Mouse (Mus musculus): ENCODE measurements around the gene 4930512M02Rik. TPM values are rescaled to one million over a fixed set of nuclear protein-coding genes. Genes with fewer than 3 reads are reported as not detected.

4930512M02Rik gene
- polyA plus RNA-seq, 1 experiment: not detected

- TF ChIP-seq POLR2A (IDR thresholded peaks at IDR 0.05; ENCODE audit: low read depth, low read length): no peak
- no peak for TF ChIP-seq CTCF (IDR thresholded peaks at IDR 0.05; ENCODE audit: extremely low read depth, insufficient read depth, insufficient read length, insufficient replicate concordance)
- 57% methylated on average over 1 of the region's 1 CpGs for WGBS
- Histone ChIP-seq H3K27ac (ENCODE audit: insufficient read depth, low read length) (no peak overlapping the region), H3K36me3 (ENCODE audit: control insufficient read depth, insufficient read depth, low read length) (no peaks in the 10 kb centered on the region), H3K27me3 (ENCODE audit: control insufficient read depth, insufficient read depth, low read length) (no peaks in the 10 kb centered on the region), H3K4me3 (ENCODE audit: extremely low read depth, insufficient read depth, insufficient read length) (no peak overlapping the region), H3K4me1 (ENCODE audit: control insufficient read depth, insufficient read depth, insufficient read length) (peaks cover 25% of the 10 kb centered on the region; the same call in 1 of the 2 replicates)
- no peak for DNase-seq (ENCODE audit: low read depth in 1 of 2, low spot score in 2 of 2)
Observed at GRCm38 (mm10) chr11:11556186-11556585, 71.4 kb downstream of the 4930512M02Rik start.

- Histone ChIP-seq H3K36me3 (ENCODE audit: control insufficient read depth, insufficient read depth, low read length) (no peaks in the 10 kb centered on the region), H3K27me3 (ENCODE audit: control insufficient read depth, insufficient read depth, low read length) (no peaks in the 10 kb centered on the region), H3K4me3 (ENCODE audit: extremely low read depth, insufficient read depth, insufficient read length) (no peak overlapping the region), H3K27ac (ENCODE audit: insufficient read depth, low read length) (no peak overlapping the region), H3K4me1 (ENCODE audit: control insufficient read depth, insufficient read depth, insufficient read length) (peaks cover 25% of the 10 kb centered on the region; the same call in 1 of the 2 replicates)
- 66% methylated on average over 8 of the region's 8 CpGs for WGBS
- DNase-seq (ENCODE audit: low read depth in 1 of 2, low spot score in 2 of 2): no peak
- TF ChIP-seq CTCF (IDR thresholded peaks at IDR 0.05; ENCODE audit: extremely low read depth, insufficient read depth, insufficient read length, insufficient replicate concordance): no peak
- no peak for TF ChIP-seq POLR2A (IDR thresholded peaks at IDR 0.05; ENCODE audit: low read depth, low read length)
Observed at GRCm38 (mm10) chr11:11555563-11555962, 72.1 kb downstream of the 4930512M02Rik start.

GRCm38 (mm10) chr11:11547597-11548240, 79.9 kb downstream of the 4930512M02Rik start:
- Histone ChIP-seq H3K4me3 (ENCODE audit: extremely low read depth, insufficient read depth, insufficient read length) (no peak overlapping the region), H3K27me3 (ENCODE audit: control insufficient read depth, insufficient read depth, low read length) (no peaks in the 10 kb centered on the region), H3K36me3 (ENCODE audit: control insufficient read depth, insufficient read depth, low read length) (no peaks in the 10 kb centered on the region), H3K27ac (ENCODE audit: insufficient read depth, low read length) (peak overlapping the region; percentile 59), H3K4me1 (ENCODE audit: control insufficient read depth, insufficient read depth, insufficient read length) (peaks cover 13% of the 10 kb centered on the region)
- DNase-seq (ENCODE audit: low read depth in 1 of 2, low spot score in 2 of 2): no peak
- TF ChIP-seq CTCF (IDR thresholded peaks at IDR 0.05; ENCODE audit: extremely low read depth, insufficient read depth, insufficient read length, insufficient replicate concordance) (no peak), POLR2A (IDR thresholded peaks at IDR 0.05; ENCODE audit: low read depth, low read length) (no peak)
- WGBS: 31% methylated on average over 7 of the region's 7 CpGs

GRCm38 (mm10) chr11:11546903-11547511, 80.6 kb downstream of the 4930512M02Rik start:
- DNase-seq (ENCODE audit: low read depth in 1 of 2, low spot score in 2 of 2): no peak
- WGBS: 40% methylated on average over 7 of the region's 7 CpGs
- no peaks in the 10 kb centered on the region for H3K36me3 ChIP-seq (ENCODE audit: control insufficient read depth, insufficient read depth, low read length)
- H3K4me1 ChIP-seq (ENCODE audit: control insufficient read depth, insufficient read depth, insufficient read length): peaks cover 13% of the 10 kb centered on the region
- no peaks in the 10 kb centered on the region for H3K27me3 ChIP-seq (ENCODE audit: control insufficient read depth, insufficient read depth, low read length)
- H3K4me3 ChIP-seq (ENCODE audit: extremely low read depth, insufficient read depth, insufficient read length): no peak overlapping the region
- H3K27ac ChIP-seq (ENCODE audit: insufficient read depth, low read length): peak overlapping the region; percentile 36; the same call in 1 of the 2 replicates
- no peak for TF ChIP-seq POLR2A (IDR thresholded peaks at IDR 0.05; ENCODE audit: low read depth, low read length)
- no peak for TF ChIP-seq CTCF (IDR thresholded peaks at IDR 0.05; ENCODE audit: extremely low read depth, insufficient read depth, insufficient read length, insufficient replicate concordance)

GRCm38 (mm10) chr11:11545948-11546347, 81.7 kb downstream of the 4930512M02Rik start:
- 58% methylated on average over 3 of the region's 3 CpGs for WGBS
- no peak for TF ChIP-seq POLR2A (IDR thresholded peaks at IDR 0.05; ENCODE audit: low read depth, low read length)
- no peak for TF ChIP-seq CTCF (IDR thresholded peaks at IDR 0.05; ENCODE audit: extremely low read depth, insufficient read depth, insufficient read length, insufficient replicate concordance)

More at GRCm38 (mm10) chr11:11545948-11546347, 81.7 kb downstream of the 4930512M02Rik start:
- DNase-seq (ENCODE audit: low read depth in 1 of 2, low spot score in 2 of 2): no peak
- H3K27me3 ChIP-seq (ENCODE audit: control insufficient read depth, insufficient read depth, low read length): no peaks in the 10 kb centered on the region
- no peaks in the 10 kb centered on the region for H3K36me3 ChIP-seq (ENCODE audit: control insufficient read depth, insufficient read depth, low read length)
- no peak overlapping the region for H3K27ac ChIP-seq (ENCODE audit: insufficient read depth, low read length)
- H3K4me3 ChIP-seq (ENCODE audit: extremely low read depth, insufficient read depth, insufficient read length): no peak overlapping the region
- peaks cover 13% of the 10 kb centered on the region for H3K4me1 ChIP-seq (ENCODE audit: control insufficient read depth, insufficient read depth, insufficient read length)

Other genes with a start within 250 kb of the 4930512M02Rik start
- gene Spata48, start 165.7 kb downstream of the 4930512M02Rik start, polyA plus RNA-seq (2012; rRNA removed): 1.7 and 3.5 TPM in 2 replicates
- 0.19 and 0.38 TPM in 2 replicates for gene Zpbp, start 165.4 kb downstream of the 4930512M02Rik start, polyA plus RNA-seq (2012; rRNA removed)
- gene Ikzf1, start 57.2 kb upstream of the 4930512M02Rik start, polyA plus RNA-seq (2012; rRNA removed): 258 and 419 TPM in 2 replicates
- 4.0 and 6.3 TPM in 2 replicates for gene Fignl1, start 181.1 kb upstream of the 4930512M02Rik start, polyA plus RNA-seq (2012; rRNA removed)